Mouse (Mus musculus): ENCODE results near the gene Gdap1l1. TPM values are rescaled to one million over a fixed set of nuclear protein-coding genes. Genes with fewer than 3 reads are reported as not detected.

The Gdap1l1 gene
- polyA plus RNA-seq, 1 experiment from 2014 or later, result 148 TPM

DNA sequence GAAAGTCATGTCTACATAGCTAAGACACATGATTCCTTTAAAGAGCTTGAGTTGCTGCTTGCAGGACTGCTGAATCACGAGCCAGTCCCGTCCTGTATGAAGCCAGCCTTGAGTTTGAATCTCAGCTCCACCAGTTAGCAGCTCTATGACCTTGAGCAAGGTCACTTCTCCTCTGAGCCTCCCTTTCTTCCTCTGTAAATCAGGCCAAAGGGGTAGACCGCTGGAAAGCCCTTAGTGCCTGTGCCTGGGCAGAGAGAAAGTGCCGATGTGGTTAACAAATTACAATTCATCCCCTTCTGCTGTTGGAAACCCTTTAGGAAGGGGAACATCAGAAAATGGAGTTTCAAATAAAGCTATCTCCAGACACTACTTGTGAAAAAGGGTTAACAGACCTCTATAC is 476 bp upstream of the Gdap1l1 start:
- 28% methylated on average over 4 of the region's 4 CpGs for WGBS
- peak overlapping the region; percentile 79 for H3K4me3 ChIP-seq (ENCODE audit: low read depth, low read length)
- peak overlapping the region; percentile 94 for H3K27ac ChIP-seq (ENCODE audit: low read length)
- H3K4me1 ChIP-seq (ENCODE audit: control insufficient read depth, insufficient read depth, low read length), result peaks cover 31% of the 10 kb centered on the region
- no peaks in the 10 kb centered on the region for H3K9me3 ChIP-seq (replicated peaks; ENCODE audit: control insufficient read depth, low read length, poor library complexity, severe bottlenecking)
- ATAC-seq, result 0 out of 2 replicates have a peak, but pooled peaks have one; percentile 27
- H3K9ac ChIP-seq (ENCODE audit: low read depth, low read length), result peak overlapping the region; percentile 92
- no peaks in the 10 kb centered on the region for H3K36me3 ChIP-seq (ENCODE audit: control insufficient read depth, insufficient read depth, low read length)
- H3K4me2 ChIP-seq (ENCODE audit: low read length), result peak overlapping the region; percentile 91
- no peaks in the 10 kb centered on the region for H3K27me3 ChIP-seq (ENCODE audit: control insufficient read depth, insufficient read depth, low read depth, low read length)

GRCm38 (mm10) chr2:163438619-163439451 is 559 bp downstream of the Gdap1l1 start:
- H3K9ac ChIP-seq (ENCODE audit: low read depth, low read length), result peak overlapping the region; percentile 92
- ATAC-seq, result peak; percentile 64
- H3K27ac ChIP-seq (ENCODE audit: low read length), result peak overlapping the region; percentile 94
- no peaks in the 10 kb centered on the region for H3K9me3 ChIP-seq (replicated peaks; ENCODE audit: control insufficient read depth, low read length, poor library complexity, severe bottlenecking)
- H3K4me1 ChIP-seq (ENCODE audit: control insufficient read depth, insufficient read depth, low read length), result peaks cover 31% of the 10 kb centered on the region
- peak overlapping the region; percentile 91 for H3K4me2 ChIP-seq (ENCODE audit: low read length)
- no peaks in the 10 kb centered on the region for H3K36me3 ChIP-seq (ENCODE audit: control insufficient read depth, insufficient read depth, low read length)
- H3K4me3 ChIP-seq (ENCODE audit: low read depth, low read length), result peak overlapping the region; percentile 79
- WGBS, result 1% methylated on average over 29 of the region's 30 CpGs
- no peaks in the 10 kb centered on the region for H3K27me3 ChIP-seq (ENCODE audit: control insufficient read depth, insufficient read depth, low read depth, low read length)

GRCm38 (mm10) chr2:163439488-163439887 is 1.2 kb downstream of the Gdap1l1 start:
- 76% methylated on average over 1 of the region's 1 CpGs for WGBS
- ATAC-seq, result no peak
- 0 out of 2 replicates have a peak overlapping the region, but pooled peaks have one; percentile 94 for H3K27ac ChIP-seq (ENCODE audit: low read length)

DNA sequence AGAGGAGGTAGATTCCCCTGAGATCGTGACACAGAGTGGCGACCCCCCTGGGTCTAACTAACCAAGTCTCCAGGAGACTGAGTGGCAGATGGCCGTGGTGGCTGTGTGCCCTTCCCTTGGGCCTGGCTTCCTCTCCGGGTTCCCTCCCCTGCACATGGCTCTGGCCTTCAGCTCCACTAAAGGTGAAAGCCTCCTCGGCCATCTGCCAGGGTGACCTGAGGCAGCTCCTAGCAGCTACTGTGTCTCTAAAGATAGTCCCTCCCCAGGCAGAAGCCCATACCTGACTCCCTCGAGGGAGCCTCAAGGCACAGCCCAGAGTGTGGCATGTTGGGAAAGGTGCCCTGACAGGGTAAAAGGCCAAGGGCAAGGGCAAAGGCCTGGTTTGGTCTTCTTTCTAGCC is 5.3 kb downstream of the Gdap1l1 start:
- Histone ChIP-seq H3K4me3 (ENCODE audit: low read depth, low read length) (no peak overlapping the region), H3K27ac (ENCODE audit: low read length) (no peak overlapping the region), H3K9ac (ENCODE audit: low read depth, low read length) (no peak overlapping the region), H3K36me3 (ENCODE audit: control insufficient read depth, insufficient read depth, low read length) (peaks cover 23% of the 10 kb centered on the region), H3K4me2 (ENCODE audit: low read length) (no peak overlapping the region), H3K9me3 (replicated peaks; ENCODE audit: control insufficient read depth, low read length, poor library complexity, severe bottlenecking) (no peaks in the 10 kb centered on the region), H3K27me3 (ENCODE audit: control insufficient read depth, insufficient read depth, low read depth, low read length) (no peaks in the 10 kb centered on the region), H3K4me1 (ENCODE audit: control insufficient read depth, insufficient read depth, low read length) (peaks cover 27% of the 10 kb centered on the region)
- 72% methylated on average over 6 of the region's 6 CpGs for WGBS
- no peak for ATAC-seq

More at GRCm38 (mm10) chr2:163439488-163439887, 1.2 kb downstream of the Gdap1l1 start:
- Histone ChIP-seq H3K4me2 (ENCODE audit: low read length) (peak overlapping the region; percentile 91), H3K4me1 (ENCODE audit: control insufficient read depth, insufficient read depth, low read length) (peaks cover 34% of the 10 kb centered on the region), H3K9me3 (replicated peaks; ENCODE audit: control insufficient read depth, low read length, poor library complexity, severe bottlenecking) (no peaks in the 10 kb centered on the region), H3K36me3 (ENCODE audit: control insufficient read depth, insufficient read depth, low read length) (no peaks in the 10 kb centered on the region), H3K4me3 (ENCODE audit: low read depth, low read length) (peak overlapping the region; percentile 79), H3K27me3 (ENCODE audit: control insufficient read depth, insufficient read depth, low read depth, low read length) (no peaks in the 10 kb centered on the region), H3K9ac (ENCODE audit: low read depth, low read length) (peak overlapping the region; percentile 92)

DNA sequence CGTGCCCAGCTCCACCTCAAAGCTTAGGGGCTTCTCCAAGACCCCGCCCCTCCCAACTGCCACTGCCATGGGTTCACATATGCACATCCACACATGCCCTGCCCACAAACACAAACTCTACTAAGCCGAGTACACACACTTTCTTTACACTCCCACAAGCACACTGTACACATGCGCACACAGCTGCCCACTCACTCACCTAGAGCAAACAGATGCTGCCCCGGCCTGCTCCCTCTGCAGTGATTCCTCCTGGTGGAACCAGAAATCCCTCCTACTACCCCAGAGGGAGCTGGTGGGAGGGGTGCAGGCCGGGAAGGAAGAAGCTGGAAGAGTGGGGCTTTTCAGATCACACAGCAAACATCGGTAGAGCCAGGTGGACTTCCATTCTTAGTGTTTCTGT is 5.7 kb downstream of the Gdap1l1 start:
- no peak overlapping the region for H3K4me3 ChIP-seq (ENCODE audit: low read depth, low read length)
- 74% methylated on average over 7 of the region's 7 CpGs for WGBS
- no peak overlapping the region for H3K4me2 ChIP-seq (ENCODE audit: low read length)
- H3K36me3 ChIP-seq (ENCODE audit: control insufficient read depth, insufficient read depth, low read length), result peaks cover 26% of the 10 kb centered on the region
- no peak overlapping the region for H3K9ac ChIP-seq (ENCODE audit: low read depth, low read length)
- no peaks in the 10 kb centered on the region for H3K27me3 ChIP-seq (ENCODE audit: control insufficient read depth, insufficient read depth, low read depth, low read length)
- no peaks in the 10 kb centered on the region for H3K9me3 ChIP-seq (replicated peaks; ENCODE audit: control insufficient read depth, low read length, poor library complexity, severe bottlenecking)
- no peak for ATAC-seq
- peaks cover 27% of the 10 kb centered on the region for H3K4me1 ChIP-seq (ENCODE audit: control insufficient read depth, insufficient read depth, low read length)
- no peak overlapping the region for H3K27ac ChIP-seq (ENCODE audit: low read length)

DNA sequence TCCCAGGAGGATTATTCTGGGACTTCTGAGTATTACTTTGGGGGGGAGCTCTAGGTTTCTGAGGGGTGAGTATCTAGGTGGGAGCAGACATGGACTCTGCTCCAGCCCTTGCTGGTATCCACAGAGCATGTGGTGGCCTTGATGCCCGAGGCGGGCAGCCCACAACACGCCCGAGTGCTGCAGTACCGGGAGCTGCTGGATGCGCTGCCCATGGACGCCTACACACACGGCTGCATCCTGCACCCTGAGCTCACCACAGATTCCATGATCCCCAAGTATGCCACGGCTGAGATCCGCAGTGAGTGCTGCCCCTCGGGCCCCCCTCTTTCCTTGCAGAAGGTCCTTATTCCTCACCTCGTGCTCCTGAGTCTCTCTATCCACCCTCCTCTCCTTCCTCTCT is 9.1 kb downstream of the Gdap1l1 start:
- no peak for ATAC-seq
- H3K9ac ChIP-seq (ENCODE audit: low read depth, low read length), result no peak overlapping the region
- WGBS, result 90% methylated on average over 12 of the region's 12 CpGs
- H3K27ac ChIP-seq (ENCODE audit: low read length), result no peak overlapping the region
- H3K9me3 ChIP-seq (replicated peaks; ENCODE audit: control insufficient read depth, low read length, poor library complexity, severe bottlenecking), result no peaks in the 10 kb centered on the region
- no peak overlapping the region for H3K4me3 ChIP-seq (ENCODE audit: low read depth, low read length)
- H3K4me2 ChIP-seq (ENCODE audit: low read length), result no peak overlapping the region
- H3K36me3 ChIP-seq (ENCODE audit: control insufficient read depth, insufficient read depth, low read length), result peaks cover 46% of the 10 kb centered on the region
- H3K27me3 ChIP-seq (ENCODE audit: control insufficient read depth, insufficient read depth, low read depth, low read length), result no peaks in the 10 kb centered on the region
- H3K4me1 ChIP-seq (ENCODE audit: control insufficient read depth, insufficient read depth, low read length), result 0 out of 2 replicates have a peak, but pooled peaks cover 3% of the 10 kb centered on the region

DNA sequence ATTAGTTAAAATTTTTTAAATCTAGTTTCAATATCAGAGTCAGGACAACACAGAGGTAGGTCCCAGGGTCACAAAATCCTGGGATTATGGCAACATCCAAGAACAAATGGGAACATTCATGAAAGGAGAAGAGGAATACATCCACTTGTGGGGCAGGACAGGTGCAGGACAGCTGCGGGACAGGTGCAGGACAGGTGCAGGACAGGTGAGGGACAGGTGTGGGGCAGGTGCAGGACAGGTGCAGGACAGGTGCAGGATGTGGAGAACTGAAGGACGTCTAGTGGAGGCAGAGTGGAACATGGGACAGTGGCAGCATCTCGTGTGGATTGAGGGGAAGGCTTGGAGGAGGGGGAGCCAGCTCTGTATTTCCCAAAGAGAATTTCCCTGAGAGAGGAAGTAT is 11.0 kb downstream of the Gdap1l1 start:
- H3K9ac ChIP-seq (ENCODE audit: low read depth, low read length), result no peak overlapping the region
- ATAC-seq, result no peak
- 71% methylated on average over 3 of the region's 3 CpGs for WGBS
- no peaks in the 10 kb centered on the region for H3K4me1 ChIP-seq (ENCODE audit: control insufficient read depth, insufficient read depth, low read length)
- no peak overlapping the region for H3K4me2 ChIP-seq (ENCODE audit: low read length)
- H3K27ac ChIP-seq (ENCODE audit: low read length), result no peak overlapping the region
- H3K27me3 ChIP-seq (ENCODE audit: control insufficient read depth, insufficient read depth, low read depth, low read length), result no peaks in the 10 kb centered on the region
- no peaks in the 10 kb centered on the region for H3K9me3 ChIP-seq (replicated peaks; ENCODE audit: control insufficient read depth, low read length, poor library complexity, severe bottlenecking)
- no peak overlapping the region for H3K4me3 ChIP-seq (ENCODE audit: low read depth, low read length)
- peaks cover 59% of the 10 kb centered on the region for H3K36me3 ChIP-seq (ENCODE audit: control insufficient read depth, insufficient read depth, low read length)

DNA sequence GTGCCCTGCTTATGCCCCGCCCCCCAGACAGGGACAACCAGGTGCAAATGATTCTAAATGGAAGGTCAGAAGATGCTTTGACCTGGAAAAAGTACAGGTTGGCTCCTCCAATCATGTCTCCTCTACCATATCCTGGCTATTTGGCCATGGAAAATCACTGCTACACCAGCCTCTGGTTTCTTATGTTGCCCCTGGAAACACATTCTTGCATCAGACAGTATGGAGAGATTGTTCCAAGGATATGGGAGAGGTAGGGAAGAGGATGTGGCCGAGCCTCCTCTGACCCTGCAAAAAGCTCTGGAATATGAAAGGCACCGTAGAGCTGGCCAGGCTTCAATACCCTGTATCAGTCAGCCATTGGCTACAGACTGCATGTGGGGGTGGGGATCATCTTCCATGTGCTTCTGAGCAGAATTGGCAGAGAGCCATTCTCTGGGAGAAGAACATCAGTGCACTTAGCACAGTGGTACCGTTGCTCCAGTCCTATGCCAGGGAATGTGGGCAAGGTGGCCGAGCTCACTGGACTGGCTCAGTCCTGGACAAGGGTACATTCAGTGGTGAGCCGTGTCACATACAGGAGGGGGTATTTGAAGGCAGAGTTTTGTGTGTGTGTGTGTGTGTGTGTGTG is 12.5 kb downstream of the Gdap1l1 start:
- Histone ChIP-seq H3K27ac (ENCODE audit: low read length) (no peak overlapping the region), H3K36me3 (ENCODE audit: control insufficient read depth, insufficient read depth, low read length) (peaks cover 67% of the 10 kb centered on the region), H3K4me2 (ENCODE audit: low read length) (no peak overlapping the region), H3K27me3 (ENCODE audit: control insufficient read depth, insufficient read depth, low read depth, low read length) (no peaks in the 10 kb centered on the region), H3K9me3 (replicated peaks; ENCODE audit: control insufficient read depth, low read length, poor library complexity, severe bottlenecking) (no peaks in the 10 kb centered on the region), H3K4me3 (ENCODE audit: low read depth, low read length) (no peak overlapping the region), H3K4me1 (ENCODE audit: control insufficient read depth, insufficient read depth, low read length) (no peaks in the 10 kb centered on the region), H3K9ac (ENCODE audit: low read depth, low read length) (no peak overlapping the region)
- WGBS, result 65% methylated on average over 6 of the region's 6 CpGs
- ATAC-seq, result no peak

DNA sequence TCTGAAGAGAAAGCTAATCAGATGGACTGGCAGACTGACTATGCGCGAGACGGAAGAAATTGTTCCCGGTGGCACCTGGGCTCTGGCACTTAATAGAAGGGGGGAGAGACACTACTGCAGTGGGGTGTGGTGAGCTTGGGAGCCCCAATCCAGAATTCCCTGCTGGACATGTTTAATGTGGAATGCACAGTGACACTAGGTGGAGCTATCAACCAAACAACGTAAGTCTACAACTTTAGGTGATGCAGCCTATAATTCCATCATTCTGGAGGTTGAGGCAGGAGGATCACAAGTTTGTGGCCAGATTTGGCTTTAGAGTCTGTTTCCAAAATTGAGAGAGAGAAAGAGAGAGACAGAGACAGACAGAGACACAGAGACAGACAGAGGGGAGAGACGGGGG is 14.5 kb downstream of the Gdap1l1 start:
- no peak overlapping the region for H3K4me3 ChIP-seq (ENCODE audit: low read depth, low read length)
- no peak overlapping the region for H3K27ac ChIP-seq (ENCODE audit: low read length)
- H3K9ac ChIP-seq (ENCODE audit: low read depth, low read length), result no peak overlapping the region
- no peaks in the 10 kb centered on the region for H3K27me3 ChIP-seq (ENCODE audit: control insufficient read depth, insufficient read depth, low read depth, low read length)
- 90% methylated on average over 6 of the region's 6 CpGs for WGBS
- ATAC-seq, result no peak
- H3K36me3 ChIP-seq (ENCODE audit: control insufficient read depth, insufficient read depth, low read length), result peaks cover 49% of the 10 kb centered on the region
- H3K9me3 ChIP-seq (replicated peaks; ENCODE audit: control insufficient read depth, low read length, poor library complexity, severe bottlenecking), result no peaks in the 10 kb centered on the region
- no peak overlapping the region for H3K4me2 ChIP-seq (ENCODE audit: low read length)
- H3K4me1 ChIP-seq (ENCODE audit: control insufficient read depth, insufficient read depth, low read length), result no peaks in the 10 kb centered on the region
